Mouse (Mus musculus) bone marrow, adult 2 months (tissue): ENCODE measurements around the gene Sar1a.

Source experiments
- CTCF ChIP-seq: fragments of 200-500 bp; IDR thresholded peaks from 2 replicates; pipeline ENCODE4 v1.5.1; 2011; ENCODE audit warnings: low read length, control low read depth; ENCODE audit not compliant: control insufficient read depth, insufficient read depth
- POLR2A ChIP-seq: fragments of 200-500 bp; IDR thresholded peaks from 2 replicates; pipeline ENCODE4 v1.6.1; 2011; ENCODE audit warnings: low read depth, mild to moderate bottlenecking, control low read depth, low read length, borderline replicate concordance; ENCODE audit not compliant: control insufficient read depth

DNA sequence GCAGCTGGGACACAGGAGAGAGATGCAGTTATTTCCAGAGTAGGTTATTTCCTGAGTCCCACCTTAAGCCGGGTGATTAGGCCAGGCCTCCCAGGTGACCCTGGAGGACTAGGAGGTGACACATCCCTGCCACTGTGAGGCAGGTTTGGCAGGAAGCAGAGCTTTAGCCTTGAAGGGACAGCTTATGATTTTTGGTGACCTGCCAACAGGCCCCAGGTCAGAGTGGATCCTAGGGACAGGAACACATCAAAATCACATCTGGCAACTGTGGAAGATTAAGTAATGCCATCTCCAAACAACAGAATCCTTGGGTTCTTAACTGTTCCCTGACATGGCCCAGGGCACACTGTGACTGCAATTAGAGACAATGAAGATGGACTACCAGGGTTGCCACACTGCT is 61.2 kb downstream of the Sar1a start:
- TF ChIP-seq CTCF, result no peak
- TF ChIP-seq POLR2A, result no peak
